17 mouse cellular contexts compared by ENCODE assay signal in the genomic region with DNA sequence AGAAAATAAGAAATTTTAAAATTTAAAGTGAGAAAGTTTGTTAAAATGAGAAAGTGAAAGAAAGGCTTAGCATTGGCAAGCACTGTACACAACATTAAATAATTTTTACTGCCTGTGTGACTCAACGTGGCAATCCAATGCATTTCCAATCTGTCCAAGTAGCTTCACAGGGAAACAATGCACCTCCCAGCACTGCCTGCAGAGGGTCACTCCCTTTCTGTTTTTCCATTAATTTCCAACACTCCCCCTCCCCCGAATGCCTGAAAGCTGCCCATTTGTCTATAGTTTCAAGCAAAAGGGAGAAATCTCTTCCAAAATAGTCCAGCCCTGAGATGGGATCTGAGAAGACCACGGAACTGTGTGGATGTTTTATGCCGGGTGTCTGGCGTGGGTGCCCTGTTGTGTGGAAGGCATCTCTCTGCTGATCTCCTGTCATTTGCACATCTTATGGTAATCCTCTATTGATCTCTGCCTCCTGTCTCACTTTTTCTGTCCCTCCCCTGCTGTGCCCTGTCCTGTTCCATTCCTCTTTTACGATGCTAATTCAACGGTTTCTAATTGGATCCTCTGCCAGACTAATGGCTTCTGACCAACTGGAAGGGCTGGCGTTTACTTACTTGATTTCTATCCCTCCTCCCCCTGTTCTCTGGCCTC. TPM values are rescaled to one million over a fixed set of nuclear protein-coding genes. Genes with fewer than 3 reads are reported as not detected.
DNase-seq lines count a peak whose midpoint lies in the region; ATAC-seq lines count a peak whose summit lies in the region.
"Had no signal": no experiment of that assay in that cellular context is flagged by ENCODE, and none has a peak within 500 bp of the region (broad histone marks: within the 10 kb centered on the region; RNA-seq: fewer than 3 reads in every experiment).

No protein-coding gene starts in this region.

- peaks cover 7% of the 10 kb centered on the region for H3K4me1 ChIP-seq in neural tube, embryonic 11.5 days (ENCODE audit: control insufficient read depth, insufficient read depth, low read length)
- peaks cover 15% of the 10 kb centered on the region for H3K4me1 ChIP-seq in forebrain, embryonic 14.5 days (ENCODE audit: control insufficient read depth, insufficient read depth, low read length)
- peaks cover 33% of the 10 kb centered on the region for H3K4me1 ChIP-seq in midbrain, embryonic 12.5 days
- H3K4me1 ChIP-seq: limb, embryonic 12.5 days had no signal

- H3K4me2 ChIP-seq in neural tube, embryonic 11.5 days (ENCODE audit: low read depth) = no peak overlapping the region
- no peak overlapping the region for H3K4me2 ChIP-seq in forebrain, embryonic 14.5 days (ENCODE audit: low read length)
- H3K4me2 ChIP-seq in midbrain, embryonic 12.5 days (replicated peaks) = peak overlapping the region; percentile 27
- H3K4me2 ChIP-seq: limb, embryonic 12.5 days; lung, embryonic 14.5 days had no signal

- no peaks in the 10 kb centered on the region for H3K9me3 ChIP-seq in neural tube, embryonic 11.5 days (ENCODE audit: control insufficient read depth, low read length)
- no peaks in the 10 kb centered on the region for H3K9me3 ChIP-seq in forebrain, embryonic 14.5 days (replicated peaks; ENCODE audit: control insufficient read depth, low read length)
- no peaks in the 10 kb centered on the region for H3K9me3 ChIP-seq in midbrain, embryonic 12.5 days
- H3K9me3 ChIP-seq: G1E; limb, embryonic 12.5 days had no signal

- no peaks in the 10 kb centered on the region for H3K27me3 ChIP-seq in neural tube, embryonic 11.5 days (ENCODE audit: control insufficient read depth, insufficient read depth, low read length)
- no peaks in the 10 kb centered on the region for H3K27me3 ChIP-seq in forebrain, embryonic 14.5 days (replicated peaks; ENCODE audit: control insufficient read depth, insufficient read depth, low read length)
- H3K27me3 ChIP-seq in midbrain, embryonic 12.5 days = peaks cover 16% of the 10 kb centered on the region
- H3K27me3 ChIP-seq: limb, embryonic 12.5 days had no signal

- no peaks in the 10 kb centered on the region for H3K36me3 ChIP-seq in neural tube, embryonic 11.5 days (ENCODE audit: control insufficient read depth, insufficient read depth, low read length)
- no peaks in the 10 kb centered on the region for H3K36me3 ChIP-seq in forebrain, embryonic 14.5 days (ENCODE audit: control insufficient read depth, insufficient read depth, low read length)
- no peaks in the 10 kb centered on the region for H3K36me3 ChIP-seq in midbrain, embryonic 12.5 days
- H3K36me3 ChIP-seq: G1E; limb, embryonic 12.5 days had no signal

- no peak overlapping the region for H3K9ac ChIP-seq in neural tube, embryonic 11.5 days (ENCODE audit: low read length)
- H3K9ac ChIP-seq in forebrain, embryonic 14.5 days (ENCODE audit: low read length) = peak overlapping the region; percentile 5; the same call in 1 of the 2 replicates
- H3K9ac ChIP-seq in midbrain, embryonic 12.5 days (replicated peaks) = 0 out of 2 replicates have a peak overlapping the region, but pooled peaks have one; percentile 4
- H3K9ac ChIP-seq: limb, embryonic 12.5 days; lung, embryonic 14.5 days had no signal

- H3K4me3 ChIP-seq in neural tube, embryonic 11.5 days (ENCODE audit: low read depth, low read length) = no peak overlapping the region
- no peak overlapping the region for H3K4me3 ChIP-seq in forebrain, embryonic 14.5 days (ENCODE audit: low read depth, low read length)
- no peak overlapping the region for H3K4me3 ChIP-seq in midbrain, embryonic 12.5 days
- H3K4me3 ChIP-seq: limb, embryonic 12.5 days had no signal

- peak overlapping the region; percentile 45 for H3K27ac ChIP-seq in neural tube, embryonic 11.5 days (ENCODE audit: low read depth, low read length)
- peak overlapping the region; percentile 58; the same call in 1 of the 2 replicates for H3K27ac ChIP-seq in forebrain, embryonic 14.5 days (ENCODE audit: low read depth, low read length)
- peak overlapping the region; percentile 80 for H3K27ac ChIP-seq in midbrain, embryonic 12.5 days (replicated peaks)
- H3K27ac ChIP-seq: limb, embryonic 12.5 days had no signal

- ATAC-seq in neural tube, embryonic 11.5 days (ENCODE audit: insufficient read depth, low FRiP score, low TSS enrichment) = peak; percentile 73; the same call in 1 of the 2 replicates
- peak; percentile 57 for ATAC-seq in forebrain, embryonic 14.5 days
- ATAC-seq in midbrain, embryonic 12.5 days (ENCODE audit: low FRiP score, low read depth) = peak; percentile 57
- no peak for ATAC-seq in monocyte, adult 5-6 weeks (replicated peaks; ENCODE audit: insufficient number of reproducible peaks, low FRiP score, low TSS enrichment, poor library complexity, severe bottlenecking)

- no peak for DNase-seq in neural tube, embryonic 11.5 days (ENCODE audit: low spot score)
- no peak for DNase-seq in neural tube, embryonic 10.5 days (ENCODE audit: extremely low spot score, low spot score)
- DNase-seq in forebrain, embryonic 14.5 days (ENCODE audit: low spot score) = peak; percentile 74
- no peak for DNase-seq in ovary, postnatal 14 days (ENCODE audit: low spot score)
- DNase-seq in frontal cortex, postnatal 25 days (ENCODE audit: low spot score in 2 of 2) = no peak
- DNase-seq: adrenal gland, postnatal 10 days; cerebellum, adult 2 months; heart, postnatal 4 days; lung, embryonic 14.5 days; right cerebral cortex, postnatal 14 days had no signal

- 7% methylated on average over 8 of the region's 8 CpGs for WGBS in neural tube, embryonic 11.5 days
- 7% methylated on average over 8 of the region's 8 CpGs for WGBS in forebrain, embryonic 14.5 days
- 9% methylated on average over 8 of the region's 8 CpGs for WGBS in midbrain, embryonic 12.5 days

RNA-seq across cellular contexts. Expression of a gene that starts 16.8 kb away (rescaled TPM):
- polyA plus RNA-seq in neural tube, embryonic 11.5 days (2014; fragmentation: Nextera tagmentation; extraction: Ambion mirVana) = 1.3 and 2.5 TPM in 2 replicates
- polyA plus RNA-seq in forebrain, embryonic 14.5 days (2014; fragmentation: Nextera tagmentation; extraction: Ambion mirVana) = 3.4 TPM in 2 replicates
- 5.2 and 5.4 TPM in 2 replicates for polyA plus RNA-seq in midbrain, embryonic 12.5 days (2016; fragmentation: Nextera tagmentation; extraction: Ambion mirVana)
- not detected in 3 replicates for total RNA-seq in monocyte, adult 5-6 weeks (2017)
- polyA plus RNA-seq: G1E had no signal

RNA-seq across cellular contexts. Expression of a gene that starts 34.3 kb away (rescaled TPM):
- polyA plus RNA-seq in neural tube, embryonic 11.5 days (2014; fragmentation: Nextera tagmentation; extraction: Ambion mirVana) = 24.4 and 25.4 TPM in 2 replicates
- 18.8 and 20.1 TPM in 2 replicates for polyA plus RNA-seq in forebrain, embryonic 14.5 days (2014; fragmentation: Nextera tagmentation; extraction: Ambion mirVana)
- polyA plus RNA-seq in midbrain, embryonic 12.5 days (2016; fragmentation: Nextera tagmentation; extraction: Ambion mirVana) = 94.9 and 101 TPM in 2 replicates
- total RNA-seq in monocyte, adult 5-6 weeks (2017) = 59.8 to 114 TPM (median 79.4 TPM) in 3 replicates
- polyA plus RNA-seq: G1E had no signal

RNA-seq across cellular contexts. Expression of a gene that starts 52.1 kb away (rescaled TPM):
- not detected in 2 replicates for polyA plus RNA-seq in neural tube, embryonic 11.5 days (2014; fragmentation: Nextera tagmentation; extraction: Ambion mirVana)
- polyA plus RNA-seq in forebrain, embryonic 14.5 days (2014; fragmentation: Nextera tagmentation; extraction: Ambion mirVana) = not detected in 2 replicates
- 0.96 TPM in 1 of 2 replicates, not detected in the other for polyA plus RNA-seq in midbrain, embryonic 12.5 days (2016; fragmentation: Nextera tagmentation; extraction: Ambion mirVana)
- total RNA-seq in monocyte, adult 5-6 weeks (2017) = not detected in 3 replicates
- total RNA-seq: adrenal gland, postnatal 10 days; G1E; gastrocnemius, postnatal 4 days; heart, postnatal 4 days had no signal
- polyA plus RNA-seq: cerebellum, adult 2 months; G1E; large intestine, adult 2 months; limb, embryonic 12.5 days; lung, embryonic 14.5 days; stomach, embryonic 16.5 days had no signal
